Mouse (Mus musculus): ENCODE measurements around the gene Gpr65.

The Gpr65 gene

DNA sequence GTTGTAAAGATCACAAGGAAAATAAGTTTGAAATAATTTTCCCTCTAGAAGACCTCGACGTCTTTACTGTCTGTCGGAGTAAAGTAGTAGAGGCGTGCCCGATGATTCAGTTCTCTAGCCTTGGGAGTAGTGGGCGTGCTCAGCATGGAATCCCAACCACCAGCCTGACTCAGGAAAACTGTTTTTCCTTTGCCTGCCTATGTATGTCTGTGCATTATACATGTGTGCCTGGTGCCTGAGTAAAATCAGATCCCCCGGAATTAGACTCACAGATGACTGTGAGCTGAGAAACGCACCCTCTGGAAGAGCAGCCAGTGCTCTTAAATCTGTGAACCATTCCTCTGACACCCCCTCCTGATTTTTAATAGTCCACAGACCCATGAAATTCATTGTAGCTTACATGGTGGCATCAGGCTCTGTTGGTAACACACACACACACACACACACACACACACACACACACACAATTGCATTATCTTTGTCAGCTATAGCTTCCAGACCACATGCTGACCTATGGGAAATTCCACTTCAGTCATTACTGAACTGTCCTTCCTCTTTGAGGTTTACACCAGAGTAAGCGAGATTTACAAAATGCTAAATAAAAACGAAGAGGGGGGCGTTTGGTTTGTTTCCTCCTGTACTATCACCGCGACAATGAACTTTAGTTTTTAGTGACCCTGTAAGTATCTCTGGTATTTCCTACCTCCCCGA lies 14.5 kb downstream of the Gpr65 start:
- DNase-seq (ENCODE audit: extremely low spot score): no peak

DNA sequence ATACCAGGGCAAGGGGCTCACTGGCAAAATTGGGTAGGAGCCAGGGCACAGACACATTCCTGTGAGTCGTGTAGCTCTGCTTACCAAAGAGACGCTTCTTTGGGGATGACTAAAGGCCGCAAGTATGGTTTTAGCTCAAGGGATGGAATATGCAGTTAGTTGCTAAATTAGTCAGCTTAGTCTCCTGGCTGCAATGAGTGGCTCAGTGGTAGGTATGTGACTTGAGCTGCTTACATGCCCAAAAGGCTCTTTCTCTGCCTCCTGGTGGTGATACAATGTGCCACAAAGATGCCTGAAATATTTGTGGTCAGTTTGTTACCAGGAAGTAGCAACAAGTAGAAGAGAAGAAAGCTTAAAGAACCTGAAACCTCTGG lies 15.0 kb downstream of the Gpr65 start:
- no peak for DNase-seq (ENCODE audit: extremely low spot score)

DNA sequence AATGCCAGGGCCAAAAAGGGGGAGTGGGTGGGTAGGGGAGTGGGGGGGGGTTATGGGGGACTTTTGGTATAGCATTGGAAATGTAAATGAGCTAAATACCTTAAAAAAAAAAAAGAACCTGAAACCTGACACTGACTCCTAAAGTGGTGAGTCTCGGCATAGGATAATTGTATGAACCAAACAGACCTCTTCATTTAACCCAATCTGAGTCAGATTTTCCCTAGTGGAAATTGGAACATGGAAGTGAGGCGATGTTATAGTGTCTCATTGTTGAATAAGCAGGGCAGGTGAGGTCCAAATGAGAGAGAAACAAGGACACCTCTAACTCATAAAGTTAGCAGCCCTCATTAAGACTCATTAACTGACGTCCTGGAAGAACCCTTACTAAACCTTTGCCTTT lies 16.0 kb downstream of the Gpr65 start:
- no peak for DNase-seq (ENCODE audit: extremely low spot score)

GRCm38 (mm10) chr12:98290475-98290874 lies 22.0 kb downstream of the Gpr65 start:
- no peak for DNase-seq (ENCODE audit: extremely low spot score)

DNA sequence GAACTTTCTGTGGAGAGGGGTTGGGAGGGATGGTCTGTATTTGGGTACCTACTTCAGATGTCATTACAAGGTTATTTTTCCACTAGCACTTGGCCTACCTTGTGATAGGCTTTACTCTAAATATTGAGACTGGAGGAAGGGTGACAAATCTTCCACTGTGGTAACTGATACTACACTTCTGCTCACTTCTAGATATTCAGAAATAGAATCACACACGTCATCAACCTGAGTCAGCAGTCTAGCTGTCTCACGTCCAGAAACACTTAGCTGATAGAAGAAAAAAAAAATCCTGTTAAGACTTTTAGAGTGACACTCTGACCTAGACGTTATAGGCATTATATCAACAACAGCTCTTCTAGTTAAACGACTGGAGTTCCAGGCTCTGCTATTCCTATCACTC lies 23.8 kb downstream of the Gpr65 start:
- no peak for DNase-seq (ENCODE audit: extremely low spot score)

DNA sequence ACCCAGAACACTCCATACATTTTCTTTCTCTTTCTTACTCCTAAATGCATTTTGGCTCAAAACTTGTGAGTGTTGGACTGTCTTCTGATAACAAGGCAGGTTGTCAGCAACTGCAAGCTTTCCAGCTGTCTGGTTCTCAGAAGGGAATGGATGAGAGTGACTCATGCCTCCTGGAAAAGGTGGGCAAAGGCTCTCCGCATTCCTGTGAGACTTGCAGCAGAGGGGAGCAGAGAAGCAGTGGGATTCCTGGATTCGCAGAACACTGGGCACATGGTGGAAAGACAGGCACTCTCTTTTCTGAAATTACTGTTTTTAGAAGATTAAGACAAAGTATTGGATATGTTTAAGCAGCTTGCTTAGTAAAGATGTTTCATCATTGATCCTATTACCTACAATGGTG lies 25.8 kb downstream of the Gpr65 start:
- DNase-seq (ENCODE audit: extremely low spot score): no peak

GRCm38 (mm10) chr12:98301980-98302379 lies 33.5 kb downstream of the Gpr65 start:
- DNase-seq (ENCODE audit: extremely low spot score): no peak

GRCm38 (mm10) chr12:98303013-98303412 lies 34.6 kb downstream of the Gpr65 start:
- DNase-seq (ENCODE audit: extremely low spot score): no peak

- DNase-seq (ENCODE audit: extremely low spot score): no peak
Measured at GRCm38 (mm10) chr12:98307179-98307915, 38.9 kb downstream of the Gpr65 start.

DNA sequence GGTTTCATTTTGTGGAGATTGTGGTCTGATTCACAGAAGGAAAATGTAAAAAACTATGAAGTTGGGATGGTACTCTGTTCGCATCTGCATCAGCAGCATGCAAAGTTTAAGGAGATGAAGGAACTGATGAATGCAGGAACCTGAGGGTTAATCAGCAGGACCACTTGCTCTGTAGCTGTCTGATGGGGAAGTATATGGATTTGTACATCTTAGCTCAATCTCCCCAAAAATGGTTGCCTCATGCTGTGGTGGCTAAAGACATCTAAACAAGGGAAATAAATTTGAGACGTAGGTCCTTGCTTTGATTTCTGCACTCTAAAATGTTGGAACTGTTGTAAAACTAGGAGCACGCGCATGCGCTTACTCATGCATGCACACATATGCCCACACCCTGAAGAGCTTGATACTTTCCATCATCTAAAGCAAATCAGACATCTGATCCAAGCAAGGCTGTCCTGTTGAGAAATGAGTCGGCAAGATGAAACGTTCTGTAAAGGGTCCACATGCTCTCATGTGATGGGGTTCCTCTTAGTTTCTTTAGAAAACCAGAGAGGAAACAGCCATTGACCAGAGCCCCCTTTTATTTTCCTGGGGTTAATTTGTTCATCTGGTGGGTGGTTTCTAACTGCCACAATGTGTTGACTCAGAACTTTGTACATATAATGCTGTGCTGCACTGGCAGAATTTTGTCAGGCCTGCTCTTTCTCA lies 43.1 kb downstream of the Gpr65 start:
- no peak for DNase-seq (ENCODE audit: extremely low spot score)

- no peak for DNase-seq (ENCODE audit: extremely low spot score)
Measured at GRCm38 (mm10) chr12:98315924-98316323, 47.5 kb downstream of the Gpr65 start.

DNA sequence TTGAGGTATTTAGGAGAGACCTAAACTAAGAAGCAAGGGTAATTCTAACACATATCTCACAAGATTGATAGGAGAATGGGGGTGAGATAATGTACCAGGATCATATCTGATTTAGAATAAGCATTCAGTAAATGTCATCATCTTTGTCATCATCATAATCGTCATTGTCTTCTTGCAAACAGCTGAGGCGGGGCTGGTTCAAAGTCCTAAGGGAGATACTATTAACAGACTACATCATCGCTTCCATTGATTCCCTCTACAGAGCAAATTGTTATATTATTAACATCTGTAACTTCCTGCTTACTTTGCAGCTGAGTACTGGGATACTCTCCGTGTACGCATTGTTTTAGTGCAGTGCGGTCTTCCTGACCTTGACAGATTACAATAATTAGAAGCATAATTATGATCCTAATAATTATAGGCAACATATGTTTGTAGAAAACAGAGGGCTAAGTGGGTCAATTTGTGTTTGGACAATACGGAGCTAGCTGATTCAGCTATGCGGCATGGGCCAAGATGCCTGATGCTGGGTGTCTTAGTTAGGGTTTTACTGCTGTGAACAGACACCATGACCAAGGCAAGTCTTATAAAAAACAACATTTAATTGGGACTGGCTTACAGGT lies 49.4 kb downstream of the Gpr65 start:
- no peak for DNase-seq (ENCODE audit: extremely low spot score)

DNA sequence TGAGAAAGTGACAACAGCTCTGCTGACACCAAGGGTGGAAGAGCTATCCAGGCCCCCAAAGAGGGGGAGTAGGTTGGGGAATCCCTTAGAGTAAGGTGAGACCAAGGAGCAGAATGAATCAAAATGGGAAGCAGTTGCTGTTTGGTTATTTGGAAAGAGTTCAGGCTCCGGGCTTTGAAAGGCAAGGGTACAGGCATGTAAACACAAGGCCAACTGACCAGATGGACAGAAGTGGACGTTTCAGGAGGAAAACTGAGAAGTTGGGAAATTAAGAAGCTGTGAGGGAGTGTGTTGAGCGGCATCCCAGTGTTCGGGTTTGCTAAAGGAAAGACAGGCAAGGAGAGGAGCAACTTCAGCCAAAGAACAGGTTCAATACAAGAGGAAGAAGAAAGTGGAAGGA lies 54.0 kb downstream of the Gpr65 start:
- no peak for DNase-seq (ENCODE audit: extremely low spot score)

GRCm38 (mm10) chr12:98324170-98324569 lies 55.7 kb downstream of the Gpr65 start:
- peak; percentile 24 for DNase-seq (ENCODE audit: extremely low spot score)

Data from embryo, embryonic 9.5 days (tissue).